Mouse (Mus musculus) brain, embryonic 14.5 days (tissue): Measurements from ENCODE around the gene Mmrn2.

Experiments used
- CTCF ChIP-seq: fragments of 200-500 bp; IDR thresholded peaks from 2 replicates; pipeline ENCODE4 v1.5.1; 2012; ENCODE audit warnings: inconsistent platforms, mild to moderate bottlenecking, moderate library complexity, borderline replicate concordance; ENCODE audit not compliant: insufficient read depth, insufficient read length; ENCODE audit errors: extremely low read depth
- POLR2A ChIP-seq: fragments of 200-500 bp; IDR thresholded peaks from 2 replicates; pipeline ENCODE4 v1.6.1; 2012; ENCODE audit warnings: mild to moderate bottlenecking, inconsistent platforms, borderline replicate concordance; ENCODE audit not compliant: poor library complexity, insufficient read depth, insufficient read length, severe bottlenecking; ENCODE audit errors: extremely low read depth

DNA sequence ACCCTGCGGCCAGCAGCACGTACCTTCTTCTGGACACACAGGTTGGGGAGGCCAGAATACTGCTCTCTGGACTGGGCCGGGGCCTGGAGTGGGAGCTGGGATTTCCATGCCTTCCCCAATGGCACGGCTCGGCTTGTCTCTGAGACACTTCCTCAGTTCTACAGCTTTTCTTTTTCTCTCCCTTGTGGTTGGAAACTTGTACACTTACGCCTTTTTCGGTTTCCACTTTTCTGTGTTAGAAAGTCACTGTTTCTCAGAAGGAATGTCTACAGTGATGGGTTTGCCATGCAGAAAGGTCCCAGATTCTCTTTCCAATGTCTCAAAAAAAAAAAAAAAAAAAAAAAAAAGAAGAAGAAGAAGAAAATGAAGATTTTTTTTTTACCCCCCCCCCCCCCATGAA, 28.2 kb downstream of the Mmrn2 start:
- TF ChIP-seq CTCF = no peak
- TF ChIP-seq POLR2A = no peak
